Mouse (Mus musculus): ENCODE data around the gene Lmod1. TPM values are rescaled to one million over a fixed set of nuclear protein-coding genes. Genes with fewer than 3 reads are reported as not detected.
A peak's percentile ranks its signal among the peaks of the same experiment; 100 is the strongest.

Lmod1 gene
- total and polyA plus RNA-seq, 3 experiments = 1.1 to 2.6 (median 2.1) TPM

- DNase-seq = no peak
Measured at GRCm38 (mm10) chr1:135412130-135412529, 87.5 kb downstream of the Lmod1 start.

DNA sequence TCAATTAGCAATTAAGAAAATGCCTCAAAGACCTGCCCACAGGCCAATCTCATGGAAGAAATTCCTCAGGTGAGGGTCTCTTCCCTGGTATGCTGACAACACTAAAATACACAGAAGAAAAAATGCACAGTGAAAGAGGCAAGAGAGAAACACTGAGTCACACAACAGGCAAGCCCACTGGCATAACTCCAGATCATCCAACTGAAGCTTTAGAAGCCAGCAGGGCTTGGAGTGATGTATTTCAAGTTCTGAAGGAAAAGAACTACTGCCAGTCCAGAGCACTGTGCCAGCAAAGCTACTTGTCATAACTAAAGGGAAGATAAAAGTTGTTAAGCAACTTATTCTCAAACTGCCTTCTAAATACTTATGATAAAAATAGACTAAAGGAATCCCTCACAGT is 89.4 kb downstream of the Lmod1 start:
- peak; percentile 75 for DNase-seq

Other genes starting within 250 kb of the Lmod1 start
- gene Lgr6, start 219.5 kb upstream of the Lmod1 start, total RNA-seq (2021) = 1 to 10 TPM; 2.0 to 3.6 TPM
- gene Lgr6, start 219.5 kb upstream of the Lmod1 start, polyA plus RNA-seq (2012; rRNA removed) = 1.1 and 1.8 TPM in 2 replicates
- 1 to 10 TPM; 1.6 to 1.8 TPM for gene Ptpn7, start 192.1 kb upstream of the Lmod1 start, total RNA-seq (2021)
- 2.6 and 2.7 TPM in 2 replicates for gene Ptpn7, start 192.1 kb upstream of the Lmod1 start, polyA plus RNA-seq (2012; rRNA removed)
- gene Arl8a, start 178.0 kb upstream of the Lmod1 start, total RNA-seq (2021) = 10 to 100 TPM; 59.4 to 62.2 TPM
- gene Arl8a, start 178.0 kb upstream of the Lmod1 start, polyA plus RNA-seq (2012; rRNA removed) = 41.5 and 43.2 TPM in 2 replicates
- gene Gpr37l1, start 157.1 kb upstream of the Lmod1 start, total RNA-seq (2021) = 1 to 10 TPM in 1 of 2 experiments, under 1 TPM in 1; 0.61 to 2.2 TPM
- gene Gpr37l1, start 157.1 kb upstream of the Lmod1 start, polyA plus RNA-seq (2012; rRNA removed) = 2.3 and 3.0 TPM in 2 replicates
- gene Elf3, start 66.2 kb upstream of the Lmod1 start, total RNA-seq (2021) = under 1 TPM in 1 of 2 experiments, not detected in 1; 0.38 TPM
- 0.10 and 0.46 TPM in 2 replicates for gene Elf3, start 66.2 kb upstream of the Lmod1 start, polyA plus RNA-seq (2012; rRNA removed)
- gene Rnpep, start 40.7 kb upstream of the Lmod1 start, total RNA-seq (2021) = 10 to 100 TPM; 50.5 to 60.8 TPM
- 41.1 and 41.6 TPM in 2 replicates for gene Rnpep, start 40.7 kb upstream of the Lmod1 start, polyA plus RNA-seq (2012; rRNA removed)
- 100 to 1,000 TPM; 174 to 237 TPM for gene Timm17a, start 11.0 kb upstream of the Lmod1 start, total RNA-seq (2021)
- 40.7 and 54.2 TPM in 2 replicates for gene Timm17a, start 11.0 kb upstream of the Lmod1 start, polyA plus RNA-seq (2012; rRNA removed)
- gene Shisa4, start 50.4 kb downstream of the Lmod1 start, total RNA-seq (2021) = 10 to 100 TPM in 1 of 2 experiments, 1 to 10 TPM in 1; 9.6 to 11.7 TPM
- 29.3 and 47.0 TPM in 2 replicates for gene Shisa4, start 50.4 kb downstream of the Lmod1 start, polyA plus RNA-seq (2012; rRNA removed)
- 10 to 100 TPM; 58.6 to 77.5 TPM for gene Ipo9, start 105.7 kb downstream of the Lmod1 start, total RNA-seq (2021)
- gene Ipo9, start 105.7 kb downstream of the Lmod1 start, polyA plus RNA-seq (2012; rRNA removed) = 76.6 and 80.7 TPM in 2 replicates

All from adrenal gland, adult 2 months (tissue).